Mouse (Mus musculus) limb, embryonic 11.5 days (tissue): ENCODE data around the gene Sphk1. TPM values are rescaled to one million over a fixed set of nuclear protein-coding genes. Genes with fewer than 3 reads are reported as not detected.

Experiments
- ATAC-seq: fragments of 200-750 bp; cut with Nextera tagmentation; 2 replicates; pipeline ENCODE4 v1.8.0; 2017; ENCODE audit warnings: low read depth; ENCODE audit not compliant: insufficient number of reproducible peaks, low FRiP score, low TSS enrichment
- DNase-seq: peaks from one replicate; pipeline ENCODE4 v3.0.0-alpha.2; 2015; ENCODE audit warnings: low spot score
- H3K27ac ChIP-seq: fragments of 300-500 bp; sonication (generic); replicated peaks from 2 replicates; pipeline ENCODE4 v1.5.1; 2014; ENCODE audit warnings: low read depth, mild to moderate bottlenecking, low read length
- H3K27me3 ChIP-seq: fragments of 300-500 bp; sonication (generic); 2 replicates; pipeline ENCODE4 v1.6.1; 2014; ENCODE audit warnings: mild to moderate bottlenecking, low read length, mixed read lengths; ENCODE audit not compliant: control insufficient read depth, insufficient read depth
- H3K36me3 ChIP-seq: fragments of 300-500 bp; sonication (generic); 2 replicates; pipeline ENCODE4 v1.6.1; 2014; ENCODE audit warnings: mild to moderate bottlenecking, low read length, moderate library complexity, mixed read lengths; ENCODE audit not compliant: control insufficient read depth, insufficient read depth
- H3K4me1 ChIP-seq: fragments of 300-500 bp; sonication (generic); 2 replicates; pipeline ENCODE4 v1.6.1; 2014; ENCODE audit warnings: low read length, mixed read lengths; ENCODE audit not compliant: control insufficient read depth, insufficient read depth
- H3K4me2 ChIP-seq: fragments of 300-500 bp; sonication (generic); 2 replicates; pipeline ENCODE4 v1.6.1; 2014; ENCODE audit warnings: low read depth, mild to moderate bottlenecking, moderate library complexity; ENCODE audit not compliant: severe bottlenecking
- H3K4me3 ChIP-seq: fragments of 300-500 bp; sonication (generic); 2 replicates; pipeline ENCODE4 v1.5.1; 2014; ENCODE audit warnings: low read depth, low read length
- H3K9ac ChIP-seq: fragments of 300-500 bp; sonication (generic); 2 replicates; pipeline ENCODE4 v1.6.1; 2014; ENCODE audit warnings: mild to moderate bottlenecking, low read length
- H3K9me3 ChIP-seq: fragments of 300-500 bp; sonication (generic); 2 replicates; pipeline ENCODE4 v1.6.1; 2016; ENCODE audit warnings: low read length; ENCODE audit not compliant: control insufficient read depth
- WGBS: fragments of 180-500 bp; shearing (Covaris S2); extraction: QIAGEN DNeasy Blood & Tissue Kit; methylation state at CpG from one replicate; pipeline ENCODE4 v1.1.7; 2014; 5-methylcytosine and 5-hydroxymethylcytosine counted together
- polyA plus RNA-seq: library from polyadenylated mRNA; unstranded; fragments of >200 nt; fragmentation: Nextera tagmentation; extraction: Ambion mirVana; gene quantifications from 2 replicates; pipeline ENCODE4 v1.2.1, GENCODE M21; 2014

Sphk1 gene
- polyA plus RNA-seq, 1 experiment from 2014 or later: 1.3 TPM

- Histone ChIP-seq H3K9me3 (no peaks in the 10 kb centered on the region), H3K27ac (no peak overlapping the region), H3K4me2 (no peak overlapping the region), H3K9ac (no peak overlapping the region), H3K4me1 (no peaks in the 10 kb centered on the region), H3K27me3 (no peaks in the 10 kb centered on the region), H3K36me3 (no peaks in the 10 kb centered on the region), H3K4me3 (no peak overlapping the region)
- DNase-seq (no peak), ATAC-seq (no peak)
- 38% methylated on average over 6 of the region's 6 CpGs for WGBS
Measured at GRCm38 (mm10) chr11:116499018-116499417, 31.7 kb upstream of the Sphk1 start.

GRCm38 (mm10) chr11:116501005-116501746 lies 29.5 kb upstream of the Sphk1 start:
- H3K4me3 ChIP-seq: no peak overlapping the region
- H3K4me1 ChIP-seq: no peaks in the 10 kb centered on the region
- no peaks in the 10 kb centered on the region for H3K27me3 ChIP-seq
- no peaks in the 10 kb centered on the region for H3K9me3 ChIP-seq
- ATAC-seq (no peak), DNase-seq (peak; percentile 39)
- H3K27ac ChIP-seq: no peak overlapping the region
- WGBS: 30% methylated on average over 7 of the region's 7 CpGs
- H3K4me2 ChIP-seq: no peak overlapping the region
- no peak overlapping the region for H3K9ac ChIP-seq
- no peaks in the 10 kb centered on the region for H3K36me3 ChIP-seq

DNA sequence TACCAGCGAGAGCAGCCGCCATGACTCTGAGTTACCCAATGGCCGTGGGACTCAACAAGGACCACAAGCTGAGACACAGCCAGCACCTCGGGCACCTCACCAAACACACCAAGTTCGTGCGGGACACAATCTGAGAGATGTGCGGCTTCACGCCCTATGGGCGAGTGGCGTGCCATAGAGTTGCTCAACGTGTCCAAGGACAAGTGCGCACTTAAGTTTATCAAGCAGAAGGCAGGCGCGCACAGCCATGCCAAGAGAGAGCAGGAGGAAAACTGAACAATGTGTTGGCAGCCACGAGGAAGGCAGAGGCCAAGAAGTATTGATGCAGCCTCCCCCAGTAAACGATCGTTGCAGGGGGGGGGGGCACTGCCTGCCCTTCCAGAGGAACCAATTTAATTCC lies 26.2 kb upstream of the Sphk1 start:
- no peaks in the 10 kb centered on the region for H3K4me1 ChIP-seq
- no peaks in the 10 kb centered on the region for H3K9me3 ChIP-seq
- H3K27me3 ChIP-seq: no peaks in the 10 kb centered on the region
- no peaks in the 10 kb centered on the region for H3K36me3 ChIP-seq
- ATAC-seq: no peak
- H3K27ac ChIP-seq: no peak overlapping the region
- no peak for DNase-seq
- H3K4me3 ChIP-seq: no peak overlapping the region
- no peak overlapping the region for H3K9ac ChIP-seq
- 88% methylated on average over 17 of the region's 17 CpGs for WGBS
- H3K4me2 ChIP-seq: no peak overlapping the region

DNA sequence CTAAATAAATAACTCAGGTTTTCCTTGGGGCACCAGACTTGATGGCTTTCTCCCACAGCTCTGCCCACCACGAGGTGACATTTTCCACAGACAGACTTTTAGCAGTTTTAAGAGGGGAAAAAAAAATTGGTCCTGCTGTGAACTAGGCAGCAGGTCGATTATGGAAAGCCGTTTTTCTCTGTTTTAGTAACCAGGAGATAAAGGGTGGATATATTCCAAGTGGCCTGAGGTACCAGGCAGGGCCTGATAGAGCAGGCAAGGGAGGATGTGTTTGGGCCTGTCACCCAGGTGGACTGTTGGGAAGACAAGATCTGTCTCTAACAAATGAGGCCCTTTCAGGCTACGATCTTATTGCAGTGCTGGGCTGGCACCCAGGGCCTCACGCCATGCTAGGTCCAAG lies 25.2 kb upstream of the Sphk1 start:
- DNase-seq: no peak
- H3K9me3 ChIP-seq: no peaks in the 10 kb centered on the region
- H3K27me3 ChIP-seq: no peaks in the 10 kb centered on the region
- no peak overlapping the region for H3K4me2 ChIP-seq
- H3K36me3 ChIP-seq: no peaks in the 10 kb centered on the region
- H3K4me1 ChIP-seq: no peaks in the 10 kb centered on the region
- no peak overlapping the region for H3K27ac ChIP-seq
- H3K9ac ChIP-seq: no peak overlapping the region
- ATAC-seq: no peak
- 72% methylated on average over 5 of the region's 5 CpGs for WGBS
- H3K4me3 ChIP-seq: no peak overlapping the region

DNA sequence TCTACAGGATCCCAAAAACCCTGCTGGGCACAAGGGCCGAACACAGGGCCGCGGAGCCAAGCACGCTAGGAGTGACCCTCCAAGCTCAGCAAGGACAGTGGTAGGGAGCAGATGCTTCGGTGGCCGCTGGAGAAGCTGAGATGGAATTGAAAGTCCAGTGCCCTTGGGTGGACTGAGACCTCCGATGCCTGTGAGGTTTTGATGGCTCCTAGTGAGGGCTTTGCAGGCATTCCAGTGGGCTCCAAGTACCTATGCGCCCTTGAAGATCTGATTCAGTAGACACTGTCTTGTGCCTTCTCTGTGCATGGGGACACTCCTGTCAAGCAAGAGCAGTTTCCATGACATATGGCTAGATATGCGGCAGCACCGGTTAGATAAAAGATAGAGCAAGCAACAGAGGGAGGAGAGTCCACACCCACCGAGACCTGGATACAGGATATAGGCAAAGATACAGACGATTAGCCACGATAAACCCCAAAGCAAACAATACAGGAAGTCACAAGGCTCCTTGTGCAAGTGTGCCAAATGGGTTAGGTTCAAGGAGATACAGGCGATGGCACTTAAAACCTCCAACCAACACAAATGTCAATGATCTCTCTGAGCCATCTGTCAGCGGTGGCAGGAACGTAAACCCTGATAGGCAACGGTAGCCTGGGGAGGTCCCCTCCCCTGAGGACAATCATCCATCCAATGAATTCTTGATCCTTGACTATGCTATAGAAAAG lies 24.4 kb upstream of the Sphk1 start:
- no peak for DNase-seq
- Histone ChIP-seq H3K36me3 (no peaks in the 10 kb centered on the region), H3K27ac (no peak overlapping the region), H3K4me2 (no peak overlapping the region), H3K4me1 (no peaks in the 10 kb centered on the region), H3K27me3 (no peaks in the 10 kb centered on the region), H3K4me3 (no peak overlapping the region), H3K9me3 (0 out of 2 replicates have a peak, but pooled peaks cover 1% of the 10 kb centered on the region), H3K9ac (no peak overlapping the region)
- WGBS: 85% methylated on average over 17 of the region's 17 CpGs
- ATAC-seq: no peak

DNA sequence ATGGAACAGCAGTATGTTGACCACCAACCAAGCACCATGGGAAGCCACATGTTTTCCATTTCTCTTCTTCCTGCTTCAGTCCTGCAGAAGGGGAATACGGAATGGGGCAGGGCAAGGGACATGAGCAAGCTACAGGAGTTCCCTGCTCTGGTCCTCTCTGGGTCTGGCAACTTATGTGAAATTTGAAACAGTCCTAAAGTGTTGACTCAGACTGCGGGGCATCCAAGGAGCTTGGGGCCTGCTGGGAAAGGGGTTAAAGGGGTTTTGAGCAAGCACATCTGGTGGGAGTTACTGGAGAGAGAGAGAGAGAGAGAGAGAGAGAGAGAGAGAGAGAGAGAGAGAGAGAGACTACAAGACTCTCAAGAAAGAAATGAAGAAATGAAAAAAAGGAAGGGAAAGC lies 22.0 kb upstream of the Sphk1 start:
- DNase-seq (no peak), ATAC-seq (no peak)
- H3K4me3 ChIP-seq: no peak overlapping the region
- no peaks in the 10 kb centered on the region for H3K36me3 ChIP-seq
- H3K9me3 ChIP-seq: 0 out of 2 replicates have a peak, but pooled peaks cover 3% of the 10 kb centered on the region
- H3K9ac ChIP-seq: no peak overlapping the region
- H3K27ac ChIP-seq: 0 out of 2 replicates have a peak overlapping the region, but pooled peaks have one; percentile 15
- H3K27me3 ChIP-seq: no peaks in the 10 kb centered on the region
- 22% methylated on average over 2 of the region's 2 CpGs for WGBS
- H3K4me1 ChIP-seq: no peaks in the 10 kb centered on the region
- no peak overlapping the region for H3K4me2 ChIP-seq

DNA sequence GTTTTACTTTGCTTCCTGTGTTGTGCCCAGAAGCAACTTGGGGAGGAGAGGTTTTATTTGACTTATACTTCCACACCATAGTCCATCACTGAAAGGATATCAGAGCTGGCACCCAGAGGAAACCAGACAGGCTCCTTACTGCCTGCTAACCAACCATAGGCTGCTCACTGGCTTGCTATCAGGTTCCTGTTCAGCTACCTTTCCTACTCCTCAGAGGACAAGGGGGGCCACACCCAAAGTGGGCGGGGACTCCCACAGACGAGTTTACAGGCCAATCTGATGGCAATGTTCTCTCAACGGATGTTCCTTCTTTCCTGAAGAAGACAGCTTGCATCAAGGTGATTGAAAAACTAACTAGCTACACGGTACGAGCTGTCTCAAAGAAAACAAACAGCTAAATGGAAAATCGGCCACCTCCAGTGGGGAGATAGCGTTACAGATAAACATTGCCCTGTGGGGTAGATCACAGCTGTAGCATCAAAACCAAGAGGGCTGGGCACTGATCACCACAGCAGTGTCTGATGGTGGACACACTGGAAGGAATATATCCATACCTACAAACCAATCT lies 19.3 kb upstream of the Sphk1 start:
- 0 out of 2 replicates have a peak, but pooled peaks cover 3% of the 10 kb centered on the region for H3K9me3 ChIP-seq
- no peaks in the 10 kb centered on the region for H3K4me1 ChIP-seq
- 65% methylated on average over 7 of the region's 7 CpGs for WGBS
- no peak for DNase-seq
- H3K9ac ChIP-seq: no peak overlapping the region
- H3K27ac ChIP-seq: no peak overlapping the region
- H3K4me3 ChIP-seq: no peak overlapping the region
- peaks cover 4% of the 10 kb centered on the region; the same call in 1 of the 2 replicates for H3K27me3 ChIP-seq
- H3K36me3 ChIP-seq: no peaks in the 10 kb centered on the region
- H3K4me2 ChIP-seq: no peak overlapping the region
- ATAC-seq: no peak

GRCm38 (mm10) chr11:116512154-116512553 lies 18.6 kb upstream of the Sphk1 start:
- Histone ChIP-seq H3K27ac (no peak overlapping the region), H3K9me3 (0 out of 2 replicates have a peak, but pooled peaks cover 3% of the 10 kb centered on the region), H3K4me2 (no peak overlapping the region), H3K4me3 (no peak overlapping the region), H3K9ac (no peak overlapping the region), H3K27me3 (peaks cover 4% of the 10 kb centered on the region; the same call in 1 of the 2 replicates), H3K36me3 (no peaks in the 10 kb centered on the region), H3K4me1 (no peaks in the 10 kb centered on the region)
- 91% methylated on average over 7 of the region's 7 CpGs for WGBS
- no peak for ATAC-seq
- DNase-seq: no peak
